Mouse (Mus musculus) stomach, embryonic 16.5 days (tissue): Measurements from ENCODE around the gene Tbc1d25. TPM values are rescaled to one million over a fixed set of nuclear protein-coding genes. Genes with fewer than 3 reads are reported as not detected.

Experiments used
- ATAC-seq: fragments of 200-750 bp; cut with Nextera tagmentation; 2 replicates; pipeline ENCODE4 v1.8.0; 2017; ENCODE audit warnings: moderate number of reproducible peaks, moderate TSS enrichment; ENCODE audit not compliant: insufficient read depth, low FRiP score
- H3K27ac ChIP-seq: fragments of 300-500 bp; sonication (generic); 2 replicates; pipeline ENCODE4 v1.5.1; 2014; ENCODE audit warnings: low read length
- H3K27me3 ChIP-seq: fragments of 300-500 bp; sonication (generic); 2 replicates; pipeline ENCODE4 v1.6.1; 2014; ENCODE audit warnings: low read length, control low read depth, mixed read lengths; ENCODE audit not compliant: control insufficient read depth, insufficient read depth
- H3K36me3 ChIP-seq: fragments of 300-500 bp; sonication (generic); 2 replicates; pipeline ENCODE4 v1.6.1; 2014; ENCODE audit warnings: low read length; ENCODE audit not compliant: control insufficient read depth, insufficient read depth
- H3K4me1 ChIP-seq: fragments of 300-500 bp; sonication (generic); 2 replicates; pipeline ENCODE4 v1.6.1; 2014; ENCODE audit warnings: low read length, control low read depth, mixed read lengths; ENCODE audit not compliant: control insufficient read depth, insufficient read depth
- H3K4me2 ChIP-seq: fragments of 300-500 bp; sonication (generic); 2 replicates; pipeline ENCODE4 v1.6.1; 2014; ENCODE audit warnings: low read depth, low read length, mixed read lengths
- H3K4me3 ChIP-seq: fragments of 300-500 bp; sonication (generic); replicated peaks from 2 replicates; pipeline ENCODE4 v1.5.1; 2014; ENCODE audit warnings: mild to moderate bottlenecking, low read length
- H3K9ac ChIP-seq: fragments of 300-500 bp; sonication (generic); 2 replicates; pipeline ENCODE4 v1.6.1; 2014; ENCODE audit warnings: low read length
- H3K9me3 ChIP-seq: fragments of 300-500 bp; sonication (generic); replicated peaks from 2 replicates; pipeline ENCODE4 v1.6.1; 2016; ENCODE audit warnings: low read length, control low read depth; ENCODE audit not compliant: control insufficient read depth
- WGBS: fragments of 180-500 bp; shearing (Covaris S2); extraction: QIAGEN DNeasy Blood & Tissue Kit; methylation state at CpG from one replicate; pipeline ENCODE4 v1.1.7; 2014; 5-methylcytosine and 5-hydroxymethylcytosine counted together
- polyA plus RNA-seq: library from polyadenylated mRNA; unstranded; fragments of >200 nt; fragmentation: Nextera tagmentation; extraction: Ambion mirVana; gene quantifications from 2 replicates; pipeline ENCODE4 v1.2.1, GENCODE M21; 2015

The Tbc1d25 gene
- polyA plus RNA-seq, 1 experiment from 2014 or later: 10.9 TPM

- no peak overlapping the region for H3K27ac ChIP-seq
- ATAC-seq: peak; percentile 34; the same call in 1 of the 2 replicates
- no peaks in the 10 kb centered on the region for H3K9me3 ChIP-seq
- H3K9ac ChIP-seq: peak overlapping the region; percentile 74
- H3K4me2 ChIP-seq: peak overlapping the region; percentile 64
- no peaks in the 10 kb centered on the region for H3K36me3 ChIP-seq
- no peaks in the 10 kb centered on the region for H3K4me1 ChIP-seq
- 12% methylated on average over 13 of the region's 13 CpGs for WGBS
- peak overlapping the region; percentile 63 for H3K4me3 ChIP-seq
- H3K27me3 ChIP-seq: no peaks in the 10 kb centered on the region
Measured at GRCm38 (mm10) chrX:8192126-8192639, 16.2 kb upstream of the Tbc1d25 start.

- Histone ChIP-seq H3K4me1 (no peaks in the 10 kb centered on the region), H3K27ac (no peak overlapping the region), H3K4me3 (no peak overlapping the region), H3K9ac (no peak overlapping the region), H3K27me3 (no peaks in the 10 kb centered on the region), H3K4me2 (no peak overlapping the region), H3K36me3 (no peaks in the 10 kb centered on the region), H3K9me3 (no peaks in the 10 kb centered on the region)
- ATAC-seq: no peak
- WGBS: 21% methylated on average over 7 of the region's 7 CpGs
Measured at GRCm38 (mm10) chrX:8182871-8183540, 7.0 kb upstream of the Tbc1d25 start.

- no peaks in the 10 kb centered on the region for H3K36me3 ChIP-seq
- no peaks in the 10 kb centered on the region for H3K9me3 ChIP-seq
- no peak for ATAC-seq
- no peak overlapping the region for H3K4me2 ChIP-seq
- H3K4me1 ChIP-seq: no peaks in the 10 kb centered on the region
- WGBS: 88% methylated on average over 5 of the region's 5 CpGs
- no peak overlapping the region for H3K27ac ChIP-seq
- H3K9ac ChIP-seq: no peak overlapping the region
- H3K27me3 ChIP-seq: no peaks in the 10 kb centered on the region
- H3K4me3 ChIP-seq: no peak overlapping the region
Measured at GRCm38 (mm10) chrX:8179646-8180045, 3.7 kb upstream of the Tbc1d25 start.

GRCm38 (mm10) chrX:8178871-8179270, 2.9 kb upstream of the Tbc1d25 start:
- Histone ChIP-seq H3K4me1 (no peaks in the 10 kb centered on the region), H3K36me3 (no peaks in the 10 kb centered on the region), H3K9ac (no peak overlapping the region), H3K27me3 (no peaks in the 10 kb centered on the region), H3K4me3 (no peak overlapping the region), H3K4me2 (no peak overlapping the region), H3K9me3 (no peaks in the 10 kb centered on the region), H3K27ac (no peak overlapping the region)
- ATAC-seq: no peak
- WGBS: 74% methylated on average over 2 of the region's 2 CpGs

GRCm38 (mm10) chrX:8175169-8175503, 845 bp downstream of the Tbc1d25 start:
- peak overlapping the region; percentile 53 for H3K4me3 ChIP-seq
- peak overlapping the region; percentile 63 for H3K4me2 ChIP-seq
- H3K27ac ChIP-seq: no peak overlapping the region
- no peak for ATAC-seq
- H3K4me1 ChIP-seq: no peaks in the 10 kb centered on the region
- 14% methylated on average over 4 of the region's 4 CpGs for WGBS
- no peaks in the 10 kb centered on the region for H3K36me3 ChIP-seq
- peak overlapping the region; percentile 62 for H3K9ac ChIP-seq
- H3K27me3 ChIP-seq: no peaks in the 10 kb centered on the region
- no peaks in the 10 kb centered on the region for H3K9me3 ChIP-seq

- Histone ChIP-seq H3K4me1 (no peaks in the 10 kb centered on the region), H3K36me3 (no peaks in the 10 kb centered on the region), H3K27ac (no peak overlapping the region), H3K9ac (no peak overlapping the region), H3K9me3 (no peaks in the 10 kb centered on the region), H3K27me3 (no peaks in the 10 kb centered on the region), H3K4me3 (no peak overlapping the region), H3K4me2 (no peak overlapping the region)
- WGBS: 87% methylated on average over 10 of the region's 10 CpGs
- no peak for ATAC-seq
Measured at GRCm38 (mm10) chrX:8167716-8168647, 8.0 kb downstream of the Tbc1d25 start.

GRCm38 (mm10) chrX:8164471-8164870, 11.5 kb downstream of the Tbc1d25 start:
- H3K4me1 ChIP-seq: no peaks in the 10 kb centered on the region
- WGBS: 90% methylated on average over 4 of the region's 4 CpGs
- no peak for ATAC-seq
- no peaks in the 10 kb centered on the region for H3K9me3 ChIP-seq
- no peak overlapping the region for H3K4me2 ChIP-seq
- H3K9ac ChIP-seq: no peak overlapping the region
- no peaks in the 10 kb centered on the region for H3K27me3 ChIP-seq
- H3K27ac ChIP-seq: no peak overlapping the region
- no peaks in the 10 kb centered on the region for H3K36me3 ChIP-seq
- H3K4me3 ChIP-seq: no peak overlapping the region

- Histone ChIP-seq H3K4me3 (no peak overlapping the region), H3K9ac (no peak overlapping the region), H3K9me3 (no peaks in the 10 kb centered on the region), H3K4me2 (no peak overlapping the region), H3K27me3 (no peaks in the 10 kb centered on the region), H3K4me1 (no peaks in the 10 kb centered on the region), H3K27ac (peak overlapping the region; percentile 46), H3K36me3 (no peaks in the 10 kb centered on the region)
- 0 out of 2 replicates have a peak, but pooled peaks have one; percentile 37 for ATAC-seq
- WGBS: 61% methylated on average over 5 of the region's 5 CpGs
Measured at GRCm38 (mm10) chrX:8163076-8163475, 12.9 kb downstream of the Tbc1d25 start.
